Mouse (Mus musculus): ENCODE results near the gene Mettl6. TPM values are rescaled to one million over a fixed set of nuclear protein-coding genes. Genes with fewer than 3 reads are reported as not detected.

Gene Mettl6
- total and polyA plus RNA-seq, 3 experiments: 35.6 to 39.2 TPM; not detected in 1

DNA sequence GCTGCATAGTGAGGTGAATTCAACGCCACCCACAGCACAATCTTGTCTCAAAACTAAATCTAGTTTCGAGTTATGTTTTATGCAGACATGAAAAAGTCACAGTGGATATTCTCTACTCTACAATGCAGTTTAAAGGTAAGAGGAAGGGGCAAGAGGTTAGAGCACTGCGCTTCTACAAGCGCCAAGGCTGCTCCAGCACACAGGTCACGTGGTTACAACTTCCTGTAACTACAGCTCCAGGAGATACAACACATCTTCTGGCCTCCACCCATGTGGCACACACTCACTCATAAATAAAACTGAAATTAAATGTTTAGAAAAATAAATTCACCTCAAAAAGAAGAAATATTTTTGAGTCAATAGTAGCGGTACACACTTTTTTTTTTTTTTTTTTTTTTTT, 54.1 kb downstream of the Mettl6 start:
- Histone ChIP-seq H3K27me3 (ENCODE audit: control insufficient read depth in 1 of 2, insufficient read depth in 2 of 2, low read length in 2 of 2) (no peaks in the 10 kb centered on the region; a peak in 1 of 4 replicates), H3K36me3 (ENCODE audit: control insufficient read depth in 1 of 2, insufficient read depth in 2 of 2, low read length in 2 of 2) (peaks cover 0 to 5% of the 10 kb centered on the region in 2 experiments; a peak in 1 of 4 replicates), H3K9ac (ENCODE audit: control insufficient read depth, low read depth, low read length, poor library complexity, severe bottlenecking) (peak overlapping the region; percentile 2; the same call in 1 of the 2 replicates), H3K4me1 (ENCODE audit: control insufficient read depth in 1 of 2, insufficient read depth in 2 of 2, low read length in 2 of 2) (no peaks in the 10 kb centered on the region), H3K9me3 (replicated peaks; ENCODE audit: insufficient read depth, low read length) (no peaks in the 10 kb centered on the region), H3K79me2 (ENCODE audit: control insufficient read depth, insufficient read depth, low read length, poor library complexity) (no peaks in the 10 kb centered on the region), H3K4me3 (ENCODE audit: control insufficient read depth in 1 of 2, insufficient read depth in 1 of 2, low read depth in 2 of 2, low read length in 2 of 2) (0 out of 4 replicates have a peak overlapping the region, but pooled peaks of 1 of the 2 experiments have one; percentile 2), H3K27ac (ENCODE audit: control insufficient read depth, low read depth, low read length) (no peak overlapping the region)
- peak; percentile 68 for DNase-seq (ENCODE audit: low read depth, low spot score)
- no peak for TF ChIP-seq CTCF (IDR thresholded peaks at IDR 0.05 in 2 of 3, conservative IDR thresholded peaks at IDR 0.05 in 1 of 3; ENCODE audit: control insufficient read depth in 1 of 3, insufficient read depth in 1 of 3, low read depth in 2 of 3, low read length in 3 of 3, poor library complexity in 1 of 3, severe bottlenecking in 1 of 3)
- TF ChIP-seq MAX (IDR thresholded peaks at IDR 0.05; ENCODE audit: low read length): peak; percentile 95
- TF ChIP-seq NRF1 (IDR thresholded peaks at IDR 0.05; ENCODE audit: insufficient read depth, low read depth, low read length, poor library complexity, severe bottlenecking): no peak
- TF ChIP-seq ELF1 (IDR thresholded peaks at IDR 0.05; ENCODE audit: low read depth, low read length): no peak
- TF ChIP-seq ZNF384 (IDR thresholded peaks at IDR 0.05; ENCODE audit: low read depth, low read length): peak; percentile 71
- no peak for TF ChIP-seq MAZ (IDR thresholded peaks at IDR 0.05; ENCODE audit: low read depth, low read length)
- TF ChIP-seq NELFE (IDR thresholded peaks at IDR 0.05; ENCODE audit: low read depth, low read length): no peak
- TF ChIP-seq MAFK (IDR thresholded peaks at IDR 0.05; ENCODE audit: borderline replicate concordance, low read depth, low read length): no peak
- TF ChIP-seq MYC (IDR thresholded peaks at IDR 0.05; ENCODE audit: low read depth, low read length): peak; percentile 62; the same call in 1 of the 2 replicates
- TF ChIP-seq CHD1 (IDR thresholded peaks at IDR 0.05; ENCODE audit: low read depth, low read length): no peak
- TF ChIP-seq SMC3 (IDR thresholded peaks at IDR 0.05; ENCODE audit: low read depth, low read length): no peak
- no peak for TF ChIP-seq ZC3H11A (IDR thresholded peaks at IDR 0.05; ENCODE audit: low read depth, low read length)
- TF ChIP-seq E2F4 (IDR thresholded peaks at IDR 0.05; ENCODE audit: borderline replicate concordance, low read depth, low read length): no peak
- TF ChIP-seq BHLHE40 (IDR thresholded peaks at IDR 0.05; ENCODE audit: borderline replicate concordance, low read depth, low read length): no peak
- no peak for TF ChIP-seq ZKSCAN1 (IDR thresholded peaks at IDR 0.05; ENCODE audit: low read depth, low read length)
- TF ChIP-seq GABPA (IDR thresholded peaks at IDR 0.05; ENCODE audit: low read depth, low read length): no peak
- no peak for TF ChIP-seq POLR2AphosphoS2 (IDR thresholded peaks at IDR 0.05; ENCODE audit: low read length)
- TF ChIP-seq MEF2A (IDR thresholded peaks at IDR 0.05; ENCODE audit: extremely low read depth, insufficient replicate concordance, low read depth, low read length, poor library complexity, severe bottlenecking): no peak
- no peak for TF ChIP-seq POLR2AphosphoS5 (IDR thresholded peaks at IDR 0.05; ENCODE audit: borderline replicate concordance, low read depth, low read length)
- TF ChIP-seq JUND (IDR thresholded peaks at IDR 0.05; ENCODE audit: low read depth, low read length): no peak
- no peak for TF ChIP-seq TCF12 (IDR thresholded peaks at IDR 0.05; ENCODE audit: low read depth, low read length)
- TF ChIP-seq GATA1 (IDR thresholded peaks at IDR 0.05; ENCODE audit: low read depth, low read length): no peak
- no peak for TF ChIP-seq TAL1 (IDR thresholded peaks at IDR 0.05; ENCODE audit: low read length)
- no peak for TF ChIP-seq HCFC1 (IDR thresholded peaks at IDR 0.05; ENCODE audit: low read depth, low read length)
- TF ChIP-seq MYB (IDR thresholded peaks at IDR 0.05; ENCODE audit: low read depth, low read length): no peak
- TF ChIP-seq ETS1 (IDR thresholded peaks at IDR 0.05; ENCODE audit: low read depth, low read length): no peak
- TF ChIP-seq CHD2 (IDR thresholded peaks at IDR 0.05; ENCODE audit: low read length): no peak
- TF ChIP-seq MXI1 (IDR thresholded peaks at IDR 0.05; ENCODE audit: low read depth, low read length): peak; percentile 62
- TF ChIP-seq USF2 (IDR thresholded peaks at IDR 0.05; ENCODE audit: borderline replicate concordance in 1 of 2, insufficient read depth in 1 of 2, low read depth in 1 of 2, low read length in 2 of 2): peak; percentile 42 to 75; a peak in 3 of 4 replicates
- TF ChIP-seq KAT2A (conservative IDR thresholded peaks at IDR 0.05; ENCODE audit: low read depth, low read length): no peak
- no peak for TF ChIP-seq EP300 (IDR thresholded peaks at IDR 0.05; ENCODE audit: low read depth in 1 of 2, low read length in 2 of 2)
- no peak for TF ChIP-seq RAD21 (IDR thresholded peaks at IDR 0.05; ENCODE audit: low read depth, low read length)
- peak; percentile 93 for TF ChIP-seq USF1 (IDR thresholded peaks at IDR 0.05; ENCODE audit: low read depth, low read length)
- TF ChIP-seq UBTF (IDR thresholded peaks at IDR 0.05; ENCODE audit: borderline replicate concordance, insufficient read depth, low read depth, low read length): no peak
- no peak; the same call in 1 of the 2 replicates for TF ChIP-seq SIN3A (IDR thresholded peaks at IDR 0.05; ENCODE audit: low read length)
- no peak for TF ChIP-seq TBP (IDR thresholded peaks at IDR 0.05; ENCODE audit: low read depth, low read length)
- TF ChIP-seq RCOR1 (IDR thresholded peaks at IDR 0.05; ENCODE audit: low read depth, low read length): no peak
- no peak for TF ChIP-seq POLR2A (IDR thresholded peaks at IDR 0.05; ENCODE audit: control insufficient read depth in 1 of 2, insufficient read depth in 1 of 2, low read depth in 1 of 2, low read length in 2 of 2, poor library complexity in 1 of 2)
